Mouse (Mus musculus) bone marrow, adult 2 months (tissue): Measurements from ENCODE around the gene Cmtm4.

Experiments
- CTCF ChIP-seq: fragments of 200-500 bp; IDR thresholded peaks from 2 replicates; pipeline ENCODE4 v1.5.1; 2011; ENCODE audit warnings: low read length, control low read depth; ENCODE audit not compliant: control insufficient read depth, insufficient read depth
- POLR2A ChIP-seq: fragments of 200-500 bp; IDR thresholded peaks from 2 replicates; pipeline ENCODE4 v1.6.1; 2011; ENCODE audit warnings: low read depth, mild to moderate bottlenecking, control low read depth, low read length, borderline replicate concordance; ENCODE audit not compliant: control insufficient read depth

- TF ChIP-seq CTCF (no peak), POLR2A (no peak)
These were observed 37.0 kb downstream of the Cmtm4 start for GRCm38 (mm10) chr8:104358637-104359036.
